Mouse (Mus musculus): ENCODE data around the gene Stk17b.
"Not testable (repeated sequence)": the region's sequence is repeated elsewhere in the genome, so short reads cannot be mapped to it uniquely, and the experiment has no call there.

Stk17b gene

DNA sequence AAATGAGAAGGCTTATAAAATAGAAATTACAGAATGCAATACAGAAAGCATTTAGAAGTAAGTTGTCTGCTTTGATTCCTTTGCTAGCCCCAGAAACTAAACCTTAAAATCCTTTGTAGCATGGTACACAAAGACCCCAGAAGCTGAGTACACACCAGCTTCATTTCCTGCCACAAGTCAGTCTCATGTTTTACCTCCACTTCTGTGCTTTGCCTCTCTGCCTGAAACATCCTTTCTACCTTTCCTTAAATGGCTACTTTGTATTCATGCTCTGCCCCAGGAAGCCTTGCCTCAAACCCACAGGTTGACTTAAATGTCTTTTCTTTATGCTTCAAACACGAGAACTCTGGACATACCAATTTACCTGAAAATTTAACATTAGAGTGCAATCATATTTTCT is 3.7 kb downstream of the Stk17b start:
- DNase-seq, result no peak

DNA sequence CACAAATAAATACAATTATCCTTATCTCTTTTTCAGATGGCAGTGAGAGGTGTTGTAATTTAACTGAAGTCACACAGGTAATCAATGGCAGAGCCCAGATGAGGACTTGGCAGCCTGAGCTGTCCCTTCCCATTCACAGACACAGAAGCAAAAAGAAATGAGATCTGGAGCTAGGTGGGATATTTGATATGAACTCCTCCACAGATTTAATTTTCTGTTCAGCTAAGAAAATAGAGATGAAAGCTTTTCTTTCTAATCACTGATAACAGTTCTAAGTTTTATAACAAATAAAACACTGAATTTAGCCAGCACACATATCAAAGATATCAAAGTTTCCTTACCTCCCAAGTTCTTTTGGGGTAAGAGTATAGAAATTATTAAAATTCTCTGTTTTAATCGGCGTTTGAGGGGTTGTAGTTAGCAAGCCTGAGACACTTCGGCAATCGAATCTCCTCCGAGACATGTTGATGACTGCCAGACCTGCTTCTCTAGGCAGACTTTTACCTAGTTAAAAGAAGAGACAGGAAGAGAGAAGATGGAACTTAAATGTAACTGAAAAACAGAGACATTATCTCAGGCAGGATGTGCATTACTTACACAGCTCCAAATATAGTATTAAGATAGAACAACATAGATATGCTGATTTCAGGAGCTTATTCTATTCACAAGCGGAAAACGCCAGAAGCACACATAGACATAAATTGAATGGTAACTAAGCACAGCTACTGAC is 8.7 kb downstream of the Stk17b start:
- DNase-seq, result no peak

DNA sequence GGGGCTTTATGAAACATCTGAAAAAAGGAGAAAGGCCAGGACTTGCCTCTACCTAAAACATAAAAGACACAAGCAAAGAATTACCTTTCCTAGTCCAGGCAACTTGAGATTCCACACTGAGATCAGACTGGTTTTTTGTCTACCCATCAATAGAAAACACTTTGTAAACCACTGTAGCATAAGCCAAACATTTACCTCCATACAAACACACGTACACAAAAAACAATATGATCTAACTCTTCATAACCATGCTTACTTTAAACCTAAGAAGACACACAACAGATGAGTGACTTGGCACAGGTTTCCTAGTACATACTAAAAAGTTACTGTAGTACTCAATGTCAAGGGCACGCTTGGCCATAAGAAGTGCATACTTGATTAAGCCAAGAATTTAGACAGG is 9.5 kb downstream of the Stk17b start:
- no peak for DNase-seq

DNA sequence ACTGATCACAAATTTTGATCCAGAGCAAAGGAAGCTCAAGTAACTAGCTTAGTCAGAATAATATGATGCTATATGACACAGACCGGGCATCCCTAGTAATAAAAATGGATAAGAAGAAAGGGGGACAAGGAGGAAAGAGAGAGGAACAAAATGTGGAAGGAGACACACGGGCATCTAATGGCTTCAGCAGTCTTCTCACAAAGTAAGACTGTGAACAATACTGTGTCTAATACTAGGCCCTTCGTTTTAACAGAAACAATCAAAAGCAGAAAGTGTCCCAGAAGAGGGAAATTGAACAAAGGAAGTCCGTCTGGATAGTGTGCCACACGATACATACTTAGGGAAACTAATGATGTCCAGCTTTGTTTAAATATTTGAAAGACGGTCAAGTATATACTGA is 10.0 kb downstream of the Stk17b start:
- no peak for DNase-seq

DNA sequence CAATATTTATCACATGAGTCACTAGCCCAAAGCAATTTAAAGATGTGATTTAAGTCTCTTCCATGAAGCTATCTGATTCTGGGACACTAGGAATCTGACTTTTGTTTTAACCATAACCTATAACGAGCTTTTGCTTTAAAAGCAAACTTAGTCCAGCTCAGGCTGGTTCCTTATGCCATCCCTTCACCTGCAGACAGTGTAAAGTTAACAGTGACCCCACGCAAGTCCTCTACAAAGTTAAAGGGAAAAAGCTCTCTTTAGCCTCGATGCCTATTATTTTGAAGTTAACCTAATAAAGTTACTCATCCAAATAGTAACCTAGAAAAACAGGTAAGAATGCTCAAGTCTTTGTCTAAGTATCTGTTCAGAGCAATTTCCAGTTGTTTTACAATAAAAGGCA is 10.5 kb downstream of the Stk17b start:
- no peak for DNase-seq

DNA sequence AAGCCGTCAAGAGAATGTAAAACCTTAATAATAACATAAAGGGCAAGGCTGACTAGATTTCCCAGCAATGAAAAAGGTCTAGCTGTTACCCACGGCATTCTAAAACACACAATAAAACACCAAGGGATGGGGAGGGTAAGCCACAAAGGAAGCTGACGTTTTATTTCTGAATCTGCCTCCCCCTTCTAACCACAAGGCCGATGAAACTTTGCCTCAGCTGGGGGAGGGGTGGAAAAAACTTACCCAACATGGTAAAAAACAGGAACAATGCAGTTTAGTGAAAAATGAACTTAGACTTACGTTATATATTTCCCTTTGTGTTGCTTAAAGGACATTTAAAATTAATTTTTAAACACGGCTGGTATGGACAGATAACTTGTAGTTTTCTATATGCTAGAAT is 11.0 kb downstream of the Stk17b start:
- DNase-seq, result no peak

DNA sequence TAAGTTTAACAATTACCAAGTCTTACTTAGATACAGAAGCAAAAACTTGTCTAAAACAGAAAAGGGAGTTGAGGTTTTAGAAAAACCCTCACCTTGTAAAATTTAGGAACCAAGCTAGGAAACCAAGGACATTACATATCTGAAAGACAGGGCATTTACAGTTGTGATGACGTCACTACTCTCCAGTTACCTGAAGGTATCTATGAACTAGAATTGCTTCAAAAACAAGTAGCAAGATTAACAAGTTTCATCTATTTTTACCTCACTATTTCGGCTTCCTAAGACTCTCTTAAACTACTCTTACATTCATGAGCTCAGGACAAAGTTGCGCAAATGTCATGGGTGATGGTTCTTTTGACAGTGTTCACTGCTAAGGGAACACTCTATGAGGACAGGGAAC is 12.1 kb downstream of the Stk17b start:
- no peak for DNase-seq

DNA sequence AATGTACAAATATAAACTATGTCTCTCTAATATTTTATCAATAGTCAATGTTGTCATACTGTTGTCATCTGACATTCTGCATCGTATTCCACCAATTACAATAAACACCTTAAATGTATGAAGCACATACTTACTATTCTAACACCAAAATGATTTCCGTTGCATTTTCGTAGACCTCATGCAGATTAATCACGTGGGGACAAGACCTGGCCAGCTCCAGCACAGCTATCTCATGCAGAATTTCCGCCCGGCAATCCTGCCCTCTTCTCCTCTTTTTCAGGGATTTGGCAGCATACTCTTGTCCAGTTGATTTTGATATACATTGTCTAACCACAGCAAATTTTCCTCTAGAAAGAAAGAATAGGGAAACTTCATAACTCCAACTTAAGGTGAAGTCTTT is 13.5 kb downstream of the Stk17b start:
- DNase-seq, result no peak

DNA sequence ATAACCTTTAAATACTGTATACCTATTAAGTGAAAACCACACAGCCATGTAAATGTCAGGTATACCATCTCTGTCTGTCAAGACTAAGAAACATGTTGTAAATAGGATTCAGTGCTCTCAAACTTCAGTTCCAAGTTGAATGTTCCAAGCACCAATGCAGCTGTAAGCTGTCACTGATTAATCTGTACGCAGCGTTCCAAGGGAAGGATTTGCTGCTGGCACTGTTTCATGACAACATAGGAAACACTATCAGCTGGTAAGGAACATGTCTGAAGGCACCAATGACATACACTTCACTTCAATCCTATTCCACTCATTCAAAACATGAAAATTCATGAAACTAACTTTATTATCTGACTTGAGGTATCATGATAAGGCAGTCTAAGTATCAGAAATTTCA is 18.9 kb downstream of the Stk17b start:
- no peak for DNase-seq

DNA sequence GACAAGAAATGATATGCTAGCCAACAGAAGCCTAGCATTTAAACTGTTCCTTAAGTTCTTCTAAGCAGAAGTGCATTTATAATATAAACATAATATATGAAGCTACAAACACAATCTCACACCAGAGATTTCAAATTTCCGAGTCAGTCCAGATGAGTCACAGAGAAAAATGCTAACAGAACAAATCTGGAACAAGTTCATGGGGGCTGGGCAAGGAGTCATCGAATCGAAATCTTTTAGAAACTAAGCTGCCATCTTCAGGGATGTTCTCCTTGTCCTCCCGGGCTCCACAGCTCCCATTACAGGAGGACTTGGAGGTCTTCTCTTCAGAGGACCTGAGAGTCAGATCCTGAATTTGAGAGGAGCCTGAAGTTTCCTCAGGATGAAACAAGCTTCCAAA is 27.7 kb downstream of the Stk17b start:
- no peak for DNase-seq

DNA sequence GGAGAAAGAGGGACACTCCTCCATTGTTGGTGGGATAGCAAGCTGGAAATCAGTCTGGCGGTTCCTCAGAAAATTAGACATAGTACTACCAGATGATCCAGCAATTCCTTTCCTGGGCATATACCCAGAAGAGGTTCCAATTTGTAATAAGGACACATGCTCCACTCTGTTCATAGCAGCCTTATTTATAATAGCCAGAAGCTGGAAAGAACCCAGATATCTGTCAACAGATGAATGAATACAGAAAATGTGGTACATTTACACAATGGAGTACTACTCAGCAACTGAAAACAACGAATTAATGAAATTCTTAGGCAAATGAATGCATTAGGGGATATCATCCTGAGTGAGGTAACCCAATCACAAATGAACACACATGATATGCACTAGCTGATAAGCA is 31.5 kb downstream of the Stk17b start:
- DNase-seq, result not testable (repeated sequence)

DNA sequence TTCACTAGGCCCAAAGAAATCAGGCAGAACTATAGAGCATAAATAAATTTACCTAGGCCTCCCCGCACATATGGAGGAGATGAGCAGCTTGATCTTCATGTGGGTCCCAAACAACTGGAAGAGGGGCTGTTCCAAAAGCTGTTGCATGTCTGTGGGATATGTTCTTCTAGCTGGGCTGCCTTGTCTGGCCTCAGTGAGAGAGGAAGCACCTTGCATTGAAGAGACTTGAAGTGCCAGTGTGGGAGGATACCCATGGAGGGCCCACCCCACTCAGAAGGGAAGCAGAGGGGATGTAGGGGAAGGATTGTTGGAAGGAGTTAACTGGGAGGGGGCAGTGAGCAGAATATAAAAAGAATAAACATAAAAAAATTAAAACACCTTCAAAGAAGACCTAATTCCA is 33.9 kb downstream of the Stk17b start:
- no peak for DNase-seq

DNA sequence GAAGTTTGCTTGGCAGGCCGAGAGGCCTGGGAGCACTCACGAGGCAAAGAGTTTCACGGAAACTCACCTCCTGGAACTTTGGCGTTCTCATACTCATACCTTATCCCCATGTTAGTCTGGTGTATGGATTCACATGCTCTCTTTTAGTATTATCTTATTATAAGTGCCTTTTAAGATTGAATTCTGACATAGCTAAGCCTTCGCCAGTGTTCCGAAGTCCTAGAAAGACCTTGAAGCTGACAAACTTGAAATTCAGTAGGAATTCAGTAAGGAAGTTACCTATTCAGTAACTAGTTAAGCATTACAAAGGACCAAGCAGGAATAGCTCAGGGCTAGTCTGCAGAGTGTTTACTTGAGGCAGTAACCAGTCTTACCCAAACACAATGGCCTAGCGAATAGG is 34.3 kb downstream of the Stk17b start:
- DNase-seq, result not testable (repeated sequence)

DNA sequence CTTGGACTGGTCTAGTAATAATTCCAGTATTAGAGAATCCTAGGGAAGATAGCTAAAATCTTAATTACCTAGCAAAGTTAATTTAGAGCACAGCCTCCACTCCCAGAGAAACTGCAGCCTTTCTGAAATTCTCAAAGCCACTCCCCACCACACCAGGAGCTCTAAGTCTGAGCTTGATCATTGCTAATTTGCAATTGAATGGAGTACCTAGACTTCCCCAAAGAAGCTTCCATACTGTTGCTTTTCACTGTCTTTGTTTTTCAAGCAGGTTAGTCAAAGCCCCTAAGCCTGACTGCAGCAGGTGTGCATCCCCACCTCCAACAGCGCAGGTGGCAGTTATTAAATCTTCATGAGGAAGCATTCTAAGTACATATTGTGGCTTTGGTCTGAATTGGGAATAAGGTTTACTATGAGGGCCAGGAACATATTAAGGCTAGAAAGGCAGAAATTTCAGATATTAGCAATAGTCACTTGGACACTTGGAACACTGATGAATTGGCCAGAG is 35.1 kb downstream of the Stk17b start:
- not testable (repeated sequence) for DNase-seq

DNA sequence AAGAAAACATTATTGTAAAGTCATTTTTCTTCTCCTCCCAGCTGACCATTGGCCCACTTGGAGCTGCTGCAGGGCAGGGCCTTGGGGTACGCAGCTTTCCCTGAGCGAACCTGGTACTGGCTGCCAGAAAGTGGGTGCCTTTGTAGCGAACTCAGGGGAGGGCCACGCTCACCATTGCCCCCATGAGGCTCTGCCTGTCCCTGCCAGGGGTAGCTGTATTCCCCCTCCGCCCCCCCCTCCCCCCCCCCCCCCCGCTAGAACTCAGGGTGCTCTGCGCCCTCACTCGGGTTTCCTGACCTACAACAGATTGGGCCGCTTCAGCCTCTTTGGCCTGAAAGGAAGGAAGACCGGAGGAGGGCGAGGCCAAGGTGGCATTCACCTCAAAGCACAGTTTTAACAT is 36.5 kb downstream of the Stk17b start:
- no peak for DNase-seq

DNA sequence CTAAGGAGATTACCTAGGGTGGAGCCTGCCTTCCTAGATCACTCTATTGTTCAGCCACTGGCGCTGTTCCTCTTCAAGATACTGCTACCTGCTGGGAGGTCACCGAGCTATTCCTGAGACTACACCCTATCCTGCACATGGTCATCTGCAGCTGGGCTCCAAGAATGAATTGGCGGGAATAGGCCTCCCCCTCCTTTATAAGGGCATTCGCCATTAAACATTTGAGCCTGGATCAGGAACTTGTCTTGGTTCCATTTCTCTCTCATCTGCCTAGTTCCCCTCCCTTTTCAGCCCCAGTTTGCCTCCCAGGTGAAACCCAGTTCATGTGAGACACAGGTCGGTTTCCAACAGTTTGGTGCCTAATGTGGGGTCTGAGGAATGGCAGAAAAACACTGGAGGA is 39.0 kb downstream of the Stk17b start:
- no peak for DNase-seq

DNA sequence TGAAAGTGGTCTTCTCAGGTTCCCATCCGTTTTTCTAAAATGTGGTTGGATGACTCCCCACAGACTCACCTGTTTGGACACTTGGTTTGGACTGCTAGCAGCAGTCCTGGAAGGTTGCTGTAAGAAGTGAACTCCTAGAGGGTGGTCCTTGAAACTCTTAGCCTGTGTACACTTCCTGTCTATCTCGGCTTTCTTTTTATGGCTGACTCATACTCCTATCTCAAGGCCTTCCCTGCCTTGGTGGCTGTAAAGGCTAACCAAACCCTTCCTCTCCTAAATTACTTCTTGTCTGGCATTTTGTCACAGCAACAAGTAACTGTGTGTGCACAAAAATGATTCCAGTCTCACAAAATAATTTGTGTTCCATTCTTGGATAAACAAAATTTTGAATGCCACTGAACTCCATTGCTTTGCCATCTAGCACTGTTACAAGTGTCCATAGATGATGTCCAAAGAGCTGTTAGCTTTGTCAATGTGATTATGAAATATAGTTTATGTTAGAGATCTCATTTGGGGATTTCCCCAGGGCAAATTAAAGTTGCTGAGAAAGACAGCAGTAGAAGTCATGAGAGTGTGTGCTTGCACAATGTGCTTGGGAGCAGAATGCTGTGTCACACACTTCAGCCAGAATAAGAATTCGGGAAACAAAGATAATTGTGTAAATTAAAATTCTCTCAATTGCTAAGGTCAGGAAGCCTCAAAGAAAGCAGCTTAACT is 43.1 kb downstream of the Stk17b start:
- DNase-seq, result no peak

DNA sequence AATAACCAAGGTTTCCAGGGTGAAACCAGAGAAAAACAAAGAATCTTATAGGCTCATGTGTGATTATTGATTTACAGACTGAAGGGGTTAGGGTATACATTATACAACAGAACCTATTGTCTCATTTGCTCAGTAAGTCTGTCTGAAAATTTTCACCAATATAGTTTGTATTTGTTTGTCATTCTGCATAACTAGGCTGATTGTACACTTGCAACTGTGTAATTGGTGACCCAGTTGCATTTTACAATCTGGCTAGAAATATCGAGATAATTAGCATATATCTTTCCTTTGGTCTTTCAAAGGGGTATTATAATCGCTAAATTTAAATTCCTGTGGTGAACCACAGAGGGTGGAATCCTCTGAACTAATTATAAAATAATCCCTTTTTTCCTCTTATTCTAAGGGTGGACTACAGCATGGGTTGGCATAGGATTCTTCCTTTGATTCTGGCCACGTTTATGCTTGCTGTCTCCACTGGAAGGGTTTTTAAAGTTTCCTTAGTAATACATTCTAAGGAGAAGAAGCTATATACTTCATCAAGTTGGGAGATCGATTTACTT is 44.2 kb downstream of the Stk17b start:
- no peak for DNase-seq

DNA sequence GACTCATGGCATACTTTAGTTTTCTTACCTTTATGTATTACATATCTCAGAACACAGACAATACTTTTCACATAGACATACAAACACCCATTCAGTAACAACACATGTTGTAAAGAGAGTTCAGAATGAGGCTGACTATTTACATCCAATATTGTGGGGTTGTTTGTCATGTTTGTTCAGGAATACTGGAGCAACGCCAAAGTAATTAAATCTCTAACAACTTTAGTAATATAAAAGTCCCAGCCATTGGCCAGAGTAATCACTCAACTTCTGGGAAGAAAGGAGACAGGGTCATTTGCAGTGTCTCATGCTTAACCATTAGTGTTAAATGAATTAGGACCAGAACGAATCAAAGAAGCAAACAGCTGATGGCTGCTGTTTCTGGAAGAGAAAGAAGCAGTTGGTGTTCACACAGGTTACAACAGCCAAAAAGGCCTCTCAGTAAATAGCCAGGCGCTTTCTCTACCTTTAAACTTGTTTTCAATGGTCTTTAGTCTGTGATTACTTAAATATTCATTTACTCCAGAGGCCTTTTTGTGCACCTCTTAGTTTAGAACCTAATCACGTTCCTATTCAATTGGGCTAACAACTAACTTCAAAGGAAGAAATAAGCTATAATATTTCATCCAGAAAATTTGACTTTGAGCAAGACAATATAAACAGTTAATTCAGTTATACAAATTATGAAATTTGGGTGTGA is 44.8 kb downstream of the Stk17b start:
- DNase-seq, result not testable (repeated sequence)

DNA sequence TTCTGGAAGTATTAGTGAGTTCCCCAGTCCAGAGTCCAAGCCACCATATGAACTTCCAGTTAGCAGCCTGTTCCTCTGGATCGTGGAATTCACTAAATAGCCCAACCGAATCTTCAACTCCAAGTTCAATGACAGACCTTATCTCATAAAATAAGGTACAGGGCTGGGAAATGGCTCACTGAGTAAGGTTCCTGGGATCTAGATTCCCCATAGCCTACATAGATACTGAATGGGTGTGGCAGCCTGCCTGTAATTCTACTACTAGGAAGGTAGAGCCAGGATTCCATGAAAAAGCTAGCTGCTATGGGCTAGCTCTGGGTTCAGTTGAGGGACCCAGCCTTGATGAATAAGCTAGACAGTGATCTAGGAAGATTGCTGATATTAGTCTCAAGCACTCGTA is 48.4 kb downstream of the Stk17b start:
- DNase-seq, result no peak

DNA sequence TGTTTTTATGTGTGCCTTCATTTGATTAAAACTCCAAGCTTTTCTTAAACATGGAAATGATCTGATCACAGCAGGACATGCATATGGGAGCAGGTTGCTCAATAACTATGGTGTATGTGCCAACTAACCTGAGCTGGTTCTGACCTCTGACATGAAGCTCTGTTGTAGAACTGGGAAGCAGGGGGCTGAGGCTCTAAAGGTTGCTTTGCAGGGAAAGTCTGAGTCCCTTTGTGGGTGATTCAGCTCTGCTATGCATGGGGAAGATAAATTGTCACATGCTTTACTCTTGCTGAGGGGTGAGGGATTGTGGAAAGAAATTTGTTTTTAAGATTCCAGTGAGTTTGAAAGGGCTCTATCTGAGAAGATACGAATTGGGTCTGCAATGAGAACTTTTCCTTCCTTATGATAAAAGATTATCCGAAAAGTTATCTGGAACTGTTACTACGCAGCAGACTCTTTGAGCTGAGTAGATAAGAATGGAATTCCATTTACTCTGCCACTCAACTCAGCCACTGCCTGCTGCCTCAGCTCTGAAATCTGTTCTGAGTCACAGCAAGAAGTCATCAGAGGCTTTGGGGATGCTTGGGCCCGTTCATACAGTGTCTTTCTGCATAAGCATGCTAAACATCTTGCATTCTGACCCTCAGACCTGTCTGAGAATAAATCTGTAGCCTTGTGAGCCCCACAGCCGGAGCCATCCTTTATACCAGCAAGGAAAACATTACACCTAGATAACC is 56.4 kb downstream of the Stk17b start:
- DNase-seq, result no peak

DNA sequence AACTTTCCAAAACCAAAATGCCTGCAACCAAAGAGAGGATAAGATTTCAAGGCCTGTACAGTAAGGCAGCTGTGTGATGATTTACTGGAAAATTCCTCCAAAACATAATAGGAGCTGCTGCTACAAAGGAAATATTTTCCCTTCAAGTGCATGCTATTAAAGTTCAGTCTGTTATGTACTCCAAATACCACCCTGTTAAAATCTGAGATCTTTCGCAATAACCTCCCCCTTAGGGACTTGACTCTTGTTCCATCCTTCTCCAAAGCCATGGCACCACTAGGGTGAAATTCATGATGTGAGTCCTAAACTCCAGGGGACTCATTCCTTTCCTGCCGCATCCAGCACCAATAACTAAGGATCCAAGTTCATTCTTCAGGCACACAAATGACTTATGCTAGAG is 58.1 kb downstream of the Stk17b start:
- no peak for DNase-seq

DNA sequence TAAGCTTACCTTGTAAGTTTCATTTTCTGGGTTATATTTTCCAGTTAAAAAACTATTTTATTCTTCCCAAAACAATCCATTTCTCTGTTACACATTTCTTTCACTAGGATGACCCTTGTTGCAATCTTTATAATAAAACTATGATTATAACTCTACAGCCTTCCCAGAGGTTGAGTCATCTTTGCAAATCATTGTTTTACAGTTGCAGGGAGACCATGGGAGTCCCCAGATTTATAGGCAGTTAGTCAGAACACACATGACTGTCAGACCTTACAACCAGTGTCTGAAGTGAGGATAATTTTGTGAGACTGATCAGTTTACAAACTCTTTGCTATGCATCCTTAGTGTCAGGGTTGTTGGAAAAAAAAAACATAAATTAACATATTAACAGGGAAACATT is 63.7 kb downstream of the Stk17b start:
- DNase-seq, result no peak

Measured in cerebellum, adult 11 months (tissue).